24 mouse cellular contexts compared by ENCODE assay signal in the genomic region with DNA sequence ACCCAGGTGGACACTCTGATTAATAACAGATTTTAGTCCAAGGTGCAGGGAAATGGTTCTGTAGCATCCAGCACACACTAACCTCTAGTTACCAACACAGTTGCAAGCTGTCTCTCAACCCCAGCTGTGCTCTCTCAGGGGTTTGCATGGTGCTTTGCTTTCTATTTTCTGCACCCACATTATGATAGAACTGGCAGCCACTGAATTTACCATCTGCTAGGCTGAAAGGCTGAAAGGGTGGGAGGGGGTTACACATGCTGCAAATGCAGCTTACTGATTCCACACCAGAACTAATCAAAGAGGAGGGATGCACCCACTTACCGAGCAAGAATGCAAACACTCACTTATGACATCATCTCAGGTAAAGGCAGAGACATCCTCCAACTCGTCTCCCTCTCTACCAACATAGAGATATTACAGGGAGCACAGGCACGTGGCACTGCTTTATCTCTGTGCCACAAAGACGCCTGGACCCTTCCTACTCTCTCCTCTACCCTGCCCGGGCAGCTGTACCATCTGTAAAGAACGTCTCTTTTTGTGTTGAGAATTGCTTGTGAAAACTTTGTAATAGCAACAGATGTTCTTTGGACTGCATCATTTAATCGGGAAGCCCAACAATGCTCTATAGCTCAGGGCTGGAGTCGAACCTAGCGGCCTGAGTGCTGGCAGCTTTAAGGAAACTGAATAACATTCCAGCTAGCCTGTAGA. TPM values are rescaled to one million over a fixed set of nuclear protein-coding genes. Genes with fewer than 3 reads are reported as not detected.
DNase-seq lines count a peak whose midpoint lies in the region; ATAC-seq lines count a peak whose summit lies in the region.
"Had no signal": no experiment of that assay in that cellular context is flagged by ENCODE, and none has a peak within 500 bp of the region (broad histone marks: within the 10 kb centered on the region; RNA-seq: fewer than 3 reads in every experiment).

No protein-coding gene starts in this region.

- no peak for DNase-seq in hindbrain, embryonic 10.5 days (ENCODE audit: low spot score)
- no peak for DNase-seq in hindbrain, embryonic 14.5 days (ENCODE audit: low spot score)
- peak; percentile 48 for DNase-seq in forelimb bud, embryonic 11.5 days (ENCODE audit: low read depth, low spot score)
- no peak for DNase-seq in cerebellum, adult 11-12 months
- DNase-seq: adrenal gland, postnatal 36 days; cerebellum, adult 8-10 months; gastrocnemius, postnatal 14 days; heart, adult 2 months; heart, postnatal 4 days; kidney, adult 18-20 months; kidney, postnatal 10 days; liver; right cerebral cortex, adult 18-20 months; thymus, postnatal 4 days had no signal

- no peak overlapping the region for H3K4me3 ChIP-seq in hindbrain, embryonic 10.5 days
- no peak overlapping the region for H3K4me3 ChIP-seq in hindbrain, embryonic 14.5 days (replicated peaks; ENCODE audit: low read length)
- H3K4me3 ChIP-seq in neural tube, embryonic 13.5 days, result no peak overlapping the region
- no peak overlapping the region for H3K4me3 ChIP-seq in neural tube, embryonic 15.5 days (replicated peaks)
- H3K4me3 ChIP-seq: embryonic facial prominence, embryonic 10.5 days; heart, adult 2 months; heart, embryonic 15.5 days; megakaryocyte, embryonic 14.5 days; midbrain, embryonic 15.5 days had no signal

- 80% methylated on average over 9 of the region's 9 CpGs for WGBS in hindbrain, embryonic 10.5 days
- 71% methylated on average over 9 of the region's 9 CpGs for WGBS in hindbrain, embryonic 14.5 days
- WGBS in neural tube, embryonic 13.5 days, result 66% methylated on average over 9 of the region's 9 CpGs
- WGBS in neural tube, embryonic 15.5 days, result 60% methylated on average over 9 of the region's 9 CpGs

- H3K27me3 ChIP-seq in hindbrain, embryonic 10.5 days (ENCODE audit: insufficient read depth, poor library complexity, severe bottlenecking), result no peaks in the 10 kb centered on the region
- no peaks in the 10 kb centered on the region for H3K27me3 ChIP-seq in hindbrain, embryonic 14.5 days (ENCODE audit: control insufficient read depth, insufficient read depth, low read length)
- no peaks in the 10 kb centered on the region for H3K27me3 ChIP-seq in neural tube, embryonic 13.5 days
- no peaks in the 10 kb centered on the region for H3K27me3 ChIP-seq in neural tube, embryonic 15.5 days (replicated peaks)
- H3K27me3 ChIP-seq: CH12.LX; heart, embryonic 15.5 days; midbrain, embryonic 15.5 days had no signal

- ATAC-seq in hindbrain, embryonic 14.5 days (ENCODE audit: low FRiP score), result no peak
- ATAC-seq in neural tube, embryonic 13.5 days (ENCODE audit: low read depth), result 0 out of 2 replicates have a peak, but pooled peaks have one; percentile 27
- no peak for ATAC-seq in neural tube, embryonic 15.5 days (ENCODE audit: low FRiP score)
- ATAC-seq in activated CD4-positive, CD25-positive, alpha-beta regulatory T cell, adult 4 months, result no peak
- ATAC-seq: hindbrain, postnatal 0 days; lung, postnatal 0 days; midbrain, embryonic 15.5 days had no signal

- no peaks in the 10 kb centered on the region for H3K36me3 ChIP-seq in hindbrain, embryonic 10.5 days
- no peaks in the 10 kb centered on the region for H3K36me3 ChIP-seq in hindbrain, embryonic 14.5 days (replicated peaks; ENCODE audit: control insufficient read depth, insufficient read depth)
- no peaks in the 10 kb centered on the region for H3K36me3 ChIP-seq in neural tube, embryonic 13.5 days
- H3K36me3 ChIP-seq in neural tube, embryonic 15.5 days, result no peaks in the 10 kb centered on the region
- H3K36me3 ChIP-seq: embryonic facial prominence, embryonic 10.5 days; heart, embryonic 15.5 days; midbrain, embryonic 15.5 days had no signal

- no peak overlapping the region for H3K4me2 ChIP-seq in hindbrain, embryonic 14.5 days (replicated peaks)
- H3K4me2 ChIP-seq in neural tube, embryonic 13.5 days, result no peak overlapping the region
- H3K4me2 ChIP-seq in neural tube, embryonic 15.5 days, result no peak overlapping the region
- H3K4me2 ChIP-seq: heart, embryonic 15.5 days; midbrain, embryonic 15.5 days had no signal

- no peak overlapping the region for H3K9ac ChIP-seq in hindbrain, embryonic 14.5 days
- H3K9ac ChIP-seq in neural tube, embryonic 13.5 days, result no peak overlapping the region
- no peak overlapping the region for H3K9ac ChIP-seq in neural tube, embryonic 15.5 days (replicated peaks)
- H3K9ac ChIP-seq: heart, embryonic 15.5 days; midbrain, embryonic 15.5 days had no signal

- H3K27ac ChIP-seq in hindbrain, embryonic 10.5 days, result 0 out of 2 replicates have a peak overlapping the region, but pooled peaks have one; percentile 23
- H3K27ac ChIP-seq in hindbrain, embryonic 14.5 days, result no peak overlapping the region
- peak overlapping the region; percentile 25; the same call in 1 of the 2 replicates for H3K27ac ChIP-seq in neural tube, embryonic 13.5 days (replicated peaks)
- H3K27ac ChIP-seq in neural tube, embryonic 15.5 days (replicated peaks), result no peak overlapping the region
- H3K27ac ChIP-seq: embryonic facial prominence, embryonic 10.5 days; heart, adult 2 months; heart, embryonic 15.5 days; hindbrain, postnatal 0 days; midbrain, embryonic 15.5 days had no signal

- no peaks in the 10 kb centered on the region for H3K9me3 ChIP-seq in hindbrain, embryonic 10.5 days
- no peaks in the 10 kb centered on the region for H3K9me3 ChIP-seq in hindbrain, embryonic 14.5 days (ENCODE audit: control insufficient read depth, low read length)
- no peaks in the 10 kb centered on the region for H3K9me3 ChIP-seq in neural tube, embryonic 13.5 days
- H3K9me3 ChIP-seq in neural tube, embryonic 15.5 days (replicated peaks), result no peaks in the 10 kb centered on the region
- H3K9me3 ChIP-seq: embryonic facial prominence, embryonic 10.5 days; heart, embryonic 15.5 days; megakaryocyte, embryonic 14.5 days; midbrain, embryonic 15.5 days had no signal

- peaks cover 13% of the 10 kb centered on the region for H3K4me1 ChIP-seq in hindbrain, embryonic 10.5 days (replicated peaks)
- H3K4me1 ChIP-seq in hindbrain, embryonic 14.5 days (replicated peaks; ENCODE audit: control insufficient read depth, insufficient read depth, low read length), result peaks cover 10% of the 10 kb centered on the region; the same call in 1 of the 2 replicates
- peaks cover 19% of the 10 kb centered on the region for H3K4me1 ChIP-seq in neural tube, embryonic 13.5 days (replicated peaks)
- peaks cover 15% of the 10 kb centered on the region for H3K4me1 ChIP-seq in neural tube, embryonic 15.5 days
- H3K4me1 ChIP-seq: heart, embryonic 15.5 days; megakaryocyte, embryonic 14.5 days; midbrain, embryonic 15.5 days had no signal

RNA-seq across cellular contexts. Expression of gene Shtn1, which starts 23.0 kb away (rescaled TPM):
- polyA plus RNA-seq in hindbrain, embryonic 10.5 days (2016; fragmentation: Nextera tagmentation; extraction: Ambion mirVana), result 1.3 and 1.8 TPM in 2 replicates
- polyA plus RNA-seq in hindbrain, embryonic 14.5 days (2014; fragmentation: Nextera tagmentation; extraction: Ambion mirVana), result 51.8 and 63.9 TPM in 2 replicates
- 33.8 and 35.0 TPM in 2 replicates for polyA plus RNA-seq in neural tube, embryonic 13.5 days (2015; fragmentation: Nextera tagmentation; extraction: Ambion mirVana)
- 44.1 and 50.8 TPM in 2 replicates for polyA plus RNA-seq in neural tube, embryonic 15.5 days (2015; fragmentation: Nextera tagmentation; extraction: Ambion mirVana)
- under 1 TPM; 0.19 to 0.33 TPM for polyA plus RNA-seq in activated CD4-positive, CD25-positive, alpha-beta regulatory T cell, adult 4 months (2017; shearing (Covaris generic))

Comparison
In these comparisons a context has a peak if more than half of its experiments do, and no peak if none do; other contexts are left out.
1. H3K27ac ChIP-seq: peak in hindbrain, embryonic 10.5 days (single experiment) and neural tube, embryonic 13.5 days (single experiment); none in hindbrain, embryonic 14.5 days (single experiment) and neural tube, embryonic 15.5 days (single experiment).
2. RNA of gene Shtn1, which starts 23.0 kb away (polyA plus RNA-seq): 51.8 to 63.9 TPM in hindbrain, embryonic 14.5 days, 44.1 to 50.8 TPM in neural tube, embryonic 15.5 days and 33.8 to 35.0 TPM in neural tube, embryonic 13.5 days; 1.3 to 1.8 TPM in hindbrain, embryonic 10.5 days and 0.19 to 0.33 TPM in activated CD4-positive, CD25-positive, alpha-beta regulatory T cell, adult 4 months; every median in the first group is over 10 times any median in the second.